Mouse (Mus musculus): ENCODE data around the gene Lin54.

- TF ChIP-seq CTCF (IDR thresholded peaks at IDR 0.05; ENCODE audit: insufficient read depth, low read length), result no peak
- TF ChIP-seq POLR2A (IDR thresholded peaks at IDR 0.05; ENCODE audit: borderline replicate concordance, extremely low read depth, low read depth, low read length), result no peak
Observed at GRCm38 (mm10) chr5:100500458-100500961, at the start of gene Lin54.

All from lung, adult 2 months (tissue).